Mouse (Mus musculus) hindbrain, embryonic 11.5 days (tissue): ENCODE data around the gene Gcn1l1. TPM values are rescaled to one million over a fixed set of nuclear protein-coding genes. Genes with fewer than 3 reads are reported as not detected.

ENCODE experiments used
- ATAC-seq: fragments of 200-750 bp; cut with Nextera tagmentation; 2 replicates; pipeline ENCODE4 v1.8.0; 2017; ENCODE audit warnings: mild to moderate bottlenecking, moderate TSS enrichment, moderate library complexity; ENCODE audit not compliant: low FRiP score
- DNase-seq: peaks from one replicate; pipeline ENCODE4 v3.0.0-alpha.2; 2015; ENCODE audit warnings: low spot score
- H3K27ac ChIP-seq: fragments of 300-500 bp; sonication (generic); 2 replicates; pipeline ENCODE4 v1.5.1; 2014; ENCODE audit warnings: mild to moderate bottlenecking, low read depth, low read length
- H3K27me3 ChIP-seq: fragments of 300-500 bp; sonication (generic); 2 replicates; pipeline ENCODE4 v1.6.1; 2014; ENCODE audit warnings: mild to moderate bottlenecking, low read length, moderate library complexity, mixed read lengths; ENCODE audit not compliant: control insufficient read depth, insufficient read depth
- H3K36me3 ChIP-seq: fragments of 300-500 bp; sonication (generic); 2 replicates; pipeline ENCODE4 v1.6.1; 2014; ENCODE audit warnings: mild to moderate bottlenecking, low read length, moderate library complexity, mixed read lengths; ENCODE audit not compliant: control insufficient read depth, insufficient read depth
- H3K4me1 ChIP-seq: fragments of 300-500 bp; sonication (generic); replicated peaks from 2 replicates; pipeline ENCODE4 v1.6.1; 2014; ENCODE audit warnings: low read length, mixed read lengths; ENCODE audit not compliant: control insufficient read depth, insufficient read depth
- H3K4me2 ChIP-seq: fragments of 300-500 bp; sonication (generic); replicated peaks from 2 replicates; pipeline ENCODE4 v1.6.1; 2014; ENCODE audit warnings: mild to moderate bottlenecking, low read depth, low read length
- H3K4me3 ChIP-seq: fragments of 300-500 bp; sonication (generic); 2 replicates; pipeline ENCODE4 v1.5.1; 2014; ENCODE audit warnings: low read depth, low read length
- H3K9ac ChIP-seq: fragments of 300-500 bp; sonication (generic); 2 replicates; pipeline ENCODE4 v1.6.1; 2014; ENCODE audit warnings: low read depth, low read length
- H3K9me3 ChIP-seq: fragments of 300-500 bp; sonication (generic); 2 replicates; pipeline ENCODE4 v1.6.1; 2016; ENCODE audit warnings: low read length; ENCODE audit not compliant: control insufficient read depth
- WGBS: fragments of 180-500 bp; shearing (Covaris S2); extraction: QIAGEN DNeasy Blood & Tissue Kit; methylation state at CpG from one replicate; pipeline ENCODE4 v1.1.7; 2014; 5-methylcytosine and 5-hydroxymethylcytosine counted together
- polyA plus RNA-seq: library from polyadenylated mRNA; unstranded; fragments of >200 nt; fragmentation: Nextera tagmentation; extraction: Ambion mirVana; gene quantifications from 2 replicates; pipeline ENCODE4 v1.2.1, GENCODE M21; 2014

Gcn1l1 gene
- polyA plus RNA-seq, 1 experiment from 2014 or later: 39.4 TPM

- Histone ChIP-seq H3K9me3 (no peaks in the 10 kb centered on the region), H3K4me3 (no peak overlapping the region), H3K4me2 (no peak overlapping the region), H3K27ac (no peak overlapping the region), H3K36me3 (no peaks in the 10 kb centered on the region), H3K27me3 (no peaks in the 10 kb centered on the region), H3K4me1 (peaks cover 7% of the 10 kb centered on the region; the same call in 1 of the 2 replicates), H3K9ac (no peak overlapping the region; the same call in 1 of the 2 replicates)
- DNase-seq (no peak), ATAC-seq (no peak)
- 76% methylated on average over 15 of the region's 15 CpGs for WGBS
These were observed 42.0 kb upstream of the Gcn1l1 start for GRCm38 (mm10) chr5:115522981-115523499.

DNA sequence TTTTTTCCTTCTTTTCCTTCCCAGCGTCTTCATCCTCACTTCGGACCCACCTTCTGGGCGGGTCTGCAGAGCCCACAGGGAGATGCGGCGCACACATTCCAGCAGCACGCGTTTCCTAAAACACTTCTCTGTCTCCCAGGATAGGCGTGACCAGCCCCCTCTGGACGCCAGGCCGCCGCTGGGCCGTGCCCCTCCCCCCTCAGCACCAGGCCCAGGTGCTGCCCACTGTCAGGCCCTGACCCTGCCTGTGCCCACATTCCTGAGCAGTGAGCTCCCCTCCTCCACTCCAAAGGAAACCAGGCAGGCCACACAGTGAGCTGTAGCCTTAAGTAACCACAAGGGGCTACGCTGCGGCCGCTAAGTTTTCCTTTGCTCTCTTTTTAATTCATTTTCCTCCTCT is 41.1 kb upstream of the Gcn1l1 start:
- Histone ChIP-seq H3K27ac (peak overlapping the region; percentile 25; the same call in 1 of the 2 replicates), H3K27me3 (no peaks in the 10 kb centered on the region), H3K9me3 (no peaks in the 10 kb centered on the region), H3K4me2 (peak overlapping the region; percentile 20; the same call in 1 of the 2 replicates), H3K4me1 (peaks cover 7% of the 10 kb centered on the region; the same call in 1 of the 2 replicates), H3K9ac (no peak overlapping the region), H3K4me3 (no peak overlapping the region), H3K36me3 (no peaks in the 10 kb centered on the region)
- 6% methylated on average over 15 of the region's 15 CpGs for WGBS
- ATAC-seq (no peak), DNase-seq (no peak)

DNA sequence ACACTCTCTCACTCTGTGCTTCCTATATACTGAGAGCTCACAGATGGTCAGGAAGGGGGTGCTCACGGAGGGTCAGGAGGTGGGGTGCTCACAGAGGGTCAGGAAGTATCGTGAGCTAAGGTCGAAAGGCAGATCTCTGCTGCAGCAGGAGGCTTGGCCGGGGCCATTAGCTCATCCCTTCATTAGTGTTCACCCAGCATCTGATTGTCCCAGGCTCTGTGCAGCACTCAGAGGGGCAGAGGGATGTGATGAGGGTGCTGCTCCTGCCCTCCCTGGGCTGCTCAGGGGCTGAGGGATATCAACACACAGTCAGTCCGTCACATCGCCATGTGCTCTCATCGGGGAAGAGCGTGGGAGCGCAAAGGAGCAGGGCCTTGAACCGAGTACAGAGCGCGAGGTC is 40.6 kb upstream of the Gcn1l1 start:
- H3K4me1 ChIP-seq: peaks cover 7% of the 10 kb centered on the region; the same call in 1 of the 2 replicates
- H3K36me3 ChIP-seq: no peaks in the 10 kb centered on the region
- no peaks in the 10 kb centered on the region for H3K27me3 ChIP-seq
- no peak overlapping the region for H3K9ac ChIP-seq
- 53% methylated on average over 12 of the region's 12 CpGs for WGBS
- no peak overlapping the region for H3K4me3 ChIP-seq
- DNase-seq (no peak), ATAC-seq (no peak)
- H3K27ac ChIP-seq: no peak overlapping the region
- H3K9me3 ChIP-seq: no peaks in the 10 kb centered on the region
- no peak overlapping the region; the same call in 1 of the 2 replicates for H3K4me2 ChIP-seq

DNA sequence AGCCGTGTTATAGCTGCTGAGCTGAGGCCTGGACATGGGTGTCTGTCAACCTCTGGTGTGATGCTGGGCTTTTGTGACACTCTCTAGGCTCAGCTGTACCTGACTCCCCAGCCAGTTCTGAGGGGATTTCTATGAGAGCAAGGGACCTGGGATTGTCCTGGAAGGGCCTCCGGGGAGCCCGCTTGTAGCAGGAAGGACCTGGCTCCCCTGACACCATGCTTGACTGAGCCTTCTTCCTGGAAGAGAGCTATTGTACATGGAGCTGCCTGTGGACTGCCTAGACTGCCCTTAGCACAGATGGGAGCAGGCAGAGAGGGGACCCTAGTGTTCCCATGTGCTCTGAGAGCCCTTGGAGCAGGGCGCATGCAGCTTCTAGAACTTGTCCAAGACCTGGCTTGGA is 39.6 kb upstream of the Gcn1l1 start:
- no peak for ATAC-seq
- Histone ChIP-seq H3K36me3 (no peaks in the 10 kb centered on the region), H3K9ac (no peak overlapping the region), H3K4me3 (no peak overlapping the region), H3K4me1 (peaks cover 7% of the 10 kb centered on the region), H3K4me2 (no peak overlapping the region), H3K9me3 (no peaks in the 10 kb centered on the region), H3K27ac (no peak overlapping the region), H3K27me3 (no peaks in the 10 kb centered on the region)
- DNase-seq: no peak
- WGBS: 89% methylated on average over 4 of the region's 4 CpGs

DNA sequence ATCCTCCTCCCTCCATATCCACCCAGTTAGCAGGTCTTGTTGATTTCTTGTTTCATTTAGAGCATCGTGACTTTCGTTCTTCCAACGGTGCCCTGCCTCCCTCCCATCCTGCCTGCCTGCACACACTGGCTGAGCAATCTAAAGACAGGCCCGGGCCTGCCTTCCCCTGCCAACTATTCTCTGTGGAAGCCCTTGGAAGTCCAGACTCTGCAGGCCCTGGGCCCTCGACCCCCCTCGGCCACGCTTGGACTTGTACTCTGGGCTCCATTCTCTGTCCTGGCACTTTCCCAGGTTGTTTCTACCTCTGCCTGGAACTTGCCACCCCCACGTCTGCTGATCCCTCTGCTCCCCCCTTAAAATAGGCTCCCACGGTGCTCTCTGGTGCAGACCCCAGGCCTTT is 39.1 kb upstream of the Gcn1l1 start:
- ATAC-seq: no peak
- Histone ChIP-seq H3K9ac (no peak overlapping the region), H3K4me1 (peaks cover 7% of the 10 kb centered on the region), H3K36me3 (no peaks in the 10 kb centered on the region), H3K9me3 (no peaks in the 10 kb centered on the region), H3K4me3 (no peak overlapping the region), H3K4me2 (no peak overlapping the region), H3K27ac (no peak overlapping the region), H3K27me3 (no peaks in the 10 kb centered on the region)
- DNase-seq: no peak
- 86% methylated on average over 9 of the region's 9 CpGs for WGBS

- 91% methylated on average over 17 of the region's 17 CpGs for WGBS
- no peak for DNase-seq
- peaks cover 10% of the 10 kb centered on the region for H3K4me1 ChIP-seq
These were observed 38.4 kb upstream of the Gcn1l1 start for GRCm38 (mm10) chr5:115526456-115527202.

GRCm38 (mm10) chr5:115528128-115528527 is 36.9 kb upstream of the Gcn1l1 start:
- ATAC-seq: no peak
- Histone ChIP-seq H3K9ac (no peak overlapping the region), H3K4me2 (no peak overlapping the region), H3K9me3 (no peaks in the 10 kb centered on the region), H3K36me3 (no peaks in the 10 kb centered on the region), H3K27me3 (no peaks in the 10 kb centered on the region), H3K27ac (no peak overlapping the region), H3K4me1 (peaks cover 8% of the 10 kb centered on the region), H3K4me3 (no peak overlapping the region)
- DNase-seq: no peak
- WGBS: 91% methylated on average over 5 of the region's 5 CpGs

More at GRCm38 (mm10) chr5:115526456-115527202, 38.4 kb upstream of the Gcn1l1 start:
- H3K36me3 ChIP-seq: no peaks in the 10 kb centered on the region
- ATAC-seq: no peak
- H3K9me3 ChIP-seq: no peaks in the 10 kb centered on the region
- no peak overlapping the region for H3K4me2 ChIP-seq
- H3K4me3 ChIP-seq: no peak overlapping the region
- no peaks in the 10 kb centered on the region for H3K27me3 ChIP-seq
- no peak overlapping the region for H3K27ac ChIP-seq
- no peak overlapping the region for H3K9ac ChIP-seq

DNA sequence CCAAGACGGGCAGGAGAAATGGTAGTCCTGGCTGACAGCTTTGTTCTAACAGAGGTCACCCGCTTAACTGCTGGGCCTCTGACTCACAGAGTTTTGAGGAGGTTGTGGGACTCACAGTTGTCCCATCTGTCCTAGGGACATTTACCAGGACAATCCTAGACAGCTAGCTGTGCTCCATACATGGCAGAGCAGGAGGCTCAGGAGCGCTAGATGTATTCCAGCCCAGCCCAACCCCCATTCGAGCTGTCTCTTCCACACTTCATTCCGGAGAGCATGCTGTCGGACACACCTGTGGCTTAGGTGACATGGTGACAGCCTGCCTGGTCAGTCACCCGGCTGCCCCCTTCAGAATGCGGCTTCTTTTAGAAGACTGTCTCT is 35.7 kb upstream of the Gcn1l1 start:
- Histone ChIP-seq H3K9ac (no peak overlapping the region), H3K4me3 (no peak overlapping the region), H3K27ac (no peak overlapping the region; the same call in 1 of the 2 replicates), H3K4me2 (no peak overlapping the region), H3K36me3 (no peaks in the 10 kb centered on the region), H3K9me3 (no peaks in the 10 kb centered on the region), H3K27me3 (no peaks in the 10 kb centered on the region), H3K4me1 (peaks cover 3% of the 10 kb centered on the region; the same call in 1 of the 2 replicates)
- 77% methylated on average over 8 of the region's 8 CpGs for WGBS
- no peak for DNase-seq
- no peak for ATAC-seq
